Mouse (Mus musculus): ENCODE measurements around the gene Gbp10. TPM values are rescaled to one million over a fixed set of nuclear protein-coding genes. Genes with fewer than 3 reads are reported as not detected.

Gene Gbp10
- polyA plus RNA-seq, 1 experiment from 2014 or later, result 1.1 TPM

GRCm38 (mm10) chr5:105181446-105181845, 57.9 kb downstream of the Gbp10 start:
- no peaks in the 10 kb centered on the region for H3K27me3 ChIP-seq
- ATAC-seq (ENCODE audit: low read depth), result no peak
- no peak overlapping the region for H3K4me3 ChIP-seq
- no peak overlapping the region for H3K9ac ChIP-seq
- H3K4me1 ChIP-seq (replicated peaks), result no peaks in the 10 kb centered on the region
- no peak overlapping the region for H3K4me2 ChIP-seq
- no peaks in the 10 kb centered on the region for H3K9me3 ChIP-seq
- no peaks in the 10 kb centered on the region for H3K36me3 ChIP-seq
- no peak overlapping the region for H3K27ac ChIP-seq (replicated peaks)

Other genes starting within 250 kb of the Gbp10 start
- 1.5 and 2.0 TPM in 2 replicates for gene Gbp9, start 100.0 kb downstream of the Gbp10 start, polyA plus RNA-seq (2015; fragmentation: Nextera tagmentation; extraction: Ambion mirVana)
- 0.54 and 1.2 TPM in 2 replicates for gene Gbp8, start 100.0 kb downstream of the Gbp10 start, polyA plus RNA-seq (2015; fragmentation: Nextera tagmentation; extraction: Ambion mirVana)
- 2.0 and 2.1 TPM in 2 replicates for gene Gbp4, start 99.9 kb downstream of the Gbp10 start, polyA plus RNA-seq (2015; fragmentation: Nextera tagmentation; extraction: Ambion mirVana)
- not detected in 2 replicates for gene Gm43302, start 54.2 kb upstream of the Gbp10 start, polyA plus RNA-seq (2015; fragmentation: Nextera tagmentation; extraction: Ambion mirVana)
- gene Gbp6, start 54.2 kb upstream of the Gbp10 start, polyA plus RNA-seq (2015; fragmentation: Nextera tagmentation; extraction: Ambion mirVana), result 4.6 and 5.0 TPM in 2 replicates
- 13.3 and 13.5 TPM in 2 replicates for gene Lrrc8b, start 176.2 kb upstream of the Gbp10 start, polyA plus RNA-seq (2015; fragmentation: Nextera tagmentation; extraction: Ambion mirVana)

Data from neural tube, embryonic 13.5 days (tissue).